Mouse (Mus musculus): Measurements from ENCODE around the gene Mnat1.

Gene Mnat1

GRCm38 (mm10) chr12:73207008-73207407 is 83.5 kb downstream of the Mnat1 start:
- no peak for TF ChIP-seq GATA4 (IDR thresholded peaks at IDR 0.05; ENCODE audit: insufficient replicate concordance, low read length)

GRCm38 (mm10) chr12:73207461-73207860 is 83.9 kb downstream of the Mnat1 start:
- no peak for TF ChIP-seq GATA4 (IDR thresholded peaks at IDR 0.05; ENCODE audit: insufficient replicate concordance, low read length)

- TF ChIP-seq GATA4 (IDR thresholded peaks at IDR 0.05; ENCODE audit: insufficient replicate concordance, low read length): no peak
These were observed 85.0 kb downstream of the Mnat1 start for GRCm38 (mm10) chr12:73208518-73208917.

- TF ChIP-seq GATA4 (IDR thresholded peaks at IDR 0.05; ENCODE audit: insufficient replicate concordance, low read length): no peak
These were observed 85.6 kb downstream of the Mnat1 start for GRCm38 (mm10) chr12:73209117-73209516.

- no peak for TF ChIP-seq GATA4 (IDR thresholded peaks at IDR 0.05; ENCODE audit: insufficient replicate concordance, low read length)
These were observed 86.9 kb downstream of the Mnat1 start for GRCm38 (mm10) chr12:73210454-73210853.

- no peak for TF ChIP-seq GATA4 (IDR thresholded peaks at IDR 0.05; ENCODE audit: insufficient replicate concordance, low read length)
These were observed 92.3 kb downstream of the Mnat1 start for GRCm38 (mm10) chr12:73215773-73216172.

- no peak for TF ChIP-seq GATA4 (IDR thresholded peaks at IDR 0.05; ENCODE audit: insufficient replicate concordance, low read length)
These were observed 95.1 kb downstream of the Mnat1 start for GRCm38 (mm10) chr12:73218632-73219031.

- no peak for TF ChIP-seq GATA4 (IDR thresholded peaks at IDR 0.05; ENCODE audit: insufficient replicate concordance, low read length)
These were observed 97.7 kb downstream of the Mnat1 start for GRCm38 (mm10) chr12:73221235-73221634.

- TF ChIP-seq GATA4 (IDR thresholded peaks at IDR 0.05; ENCODE audit: insufficient replicate concordance, low read length): no peak
These were observed 100.4 kb downstream of the Mnat1 start for GRCm38 (mm10) chr12:73223872-73224271.

GRCm38 (mm10) chr12:73228427-73228826 is 104.9 kb downstream of the Mnat1 start:
- no peak for TF ChIP-seq GATA4 (IDR thresholded peaks at IDR 0.05; ENCODE audit: insufficient replicate concordance, low read length)

GRCm38 (mm10) chr12:73230196-73230595 is 106.7 kb downstream of the Mnat1 start:
- no peak for TF ChIP-seq GATA4 (IDR thresholded peaks at IDR 0.05; ENCODE audit: insufficient replicate concordance, low read length)

- TF ChIP-seq GATA4 (IDR thresholded peaks at IDR 0.05; ENCODE audit: insufficient replicate concordance, low read length): no peak
These were observed 108.0 kb downstream of the Mnat1 start for GRCm38 (mm10) chr12:73231552-73231951.

GRCm38 (mm10) chr12:73232586-73232985 is 109.1 kb downstream of the Mnat1 start:
- no peak for TF ChIP-seq GATA4 (IDR thresholded peaks at IDR 0.05; ENCODE audit: insufficient replicate concordance, low read length)

- TF ChIP-seq GATA4 (IDR thresholded peaks at IDR 0.05; ENCODE audit: insufficient replicate concordance, low read length): no peak
These were observed 118.4 kb downstream of the Mnat1 start for GRCm38 (mm10) chr12:73241960-73242359.

GRCm38 (mm10) chr12:73245687-73246086 is 122.2 kb downstream of the Mnat1 start:
- TF ChIP-seq GATA4 (IDR thresholded peaks at IDR 0.05; ENCODE audit: insufficient replicate concordance, low read length): no peak

- TF ChIP-seq GATA4 (IDR thresholded peaks at IDR 0.05; ENCODE audit: insufficient replicate concordance, low read length): no peak
These were observed 131.5 kb downstream of the Mnat1 start for GRCm38 (mm10) chr12:73255006-73255405.

- TF ChIP-seq GATA4 (IDR thresholded peaks at IDR 0.05; ENCODE audit: insufficient replicate concordance, low read length): no peak
These were observed 135.8 kb downstream of the Mnat1 start for GRCm38 (mm10) chr12:73259269-73259668.

GRCm38 (mm10) chr12:73260339-73260738 is 136.8 kb downstream of the Mnat1 start:
- no peak for TF ChIP-seq GATA4 (IDR thresholded peaks at IDR 0.05; ENCODE audit: insufficient replicate concordance, low read length)

Measured in liver, adult (tissue).